Mouse (Mus musculus): ENCODE measurements around the gene Auts2. TPM values are rescaled to one million over a fixed set of nuclear protein-coding genes. Genes with fewer than 3 reads are reported as not detected.

Auts2 gene
- polyA plus RNA-seq, 1 experiment = 10.4 TPM

DNA sequence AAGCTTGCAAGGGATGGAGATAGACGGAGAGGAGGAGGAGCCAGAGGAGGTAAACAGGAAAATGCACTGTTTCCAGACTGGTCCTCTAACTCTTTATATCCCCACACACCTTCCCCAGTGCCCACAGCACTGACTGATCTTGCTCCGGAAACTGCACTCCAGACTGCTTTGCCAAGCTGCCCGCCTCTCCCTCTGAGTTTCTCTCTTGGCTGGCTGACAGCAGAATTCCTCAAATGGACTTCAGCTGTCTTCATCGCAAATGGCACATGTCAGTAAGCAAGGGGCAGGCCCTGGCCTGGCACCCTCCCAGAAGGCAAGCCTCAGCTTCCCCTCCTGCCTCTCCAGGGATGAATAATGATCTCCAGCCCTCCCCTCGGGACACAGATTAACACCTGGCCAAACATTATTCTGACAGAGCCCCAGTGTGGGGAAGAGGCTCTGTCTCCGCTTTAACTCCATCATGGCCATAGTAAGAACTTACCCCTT is 348.1 kb downstream of the Auts2 start:
- Histone ChIP-seq H3K27me3 (ENCODE audit: control insufficient read depth, insufficient read depth, low read length) (no peaks in the 10 kb centered on the region), H3K4me3 (ENCODE audit: low read depth, low read length) (no peak overlapping the region), H3K4me1 (ENCODE audit: control insufficient read depth, insufficient read depth, insufficient read length, low read length) (no peaks in the 10 kb centered on the region), H3K27ac (ENCODE audit: insufficient read depth, low read depth, low read length) (no peak overlapping the region), H3K36me3 (ENCODE audit: control insufficient read depth, insufficient read depth, low read length) (no peaks in the 10 kb centered on the region)
- no peak for TF ChIP-seq POLR2A (IDR thresholded peaks at IDR 0.05; ENCODE audit: low read depth, low read length)
- TF ChIP-seq CTCF (IDR thresholded peaks at IDR 0.05; ENCODE audit: extremely low read depth, insufficient read length, insufficient replicate concordance, low read depth, low read length) = no peak
- 28% methylated on average over 6 of the region's 6 CpGs for WGBS

DNA sequence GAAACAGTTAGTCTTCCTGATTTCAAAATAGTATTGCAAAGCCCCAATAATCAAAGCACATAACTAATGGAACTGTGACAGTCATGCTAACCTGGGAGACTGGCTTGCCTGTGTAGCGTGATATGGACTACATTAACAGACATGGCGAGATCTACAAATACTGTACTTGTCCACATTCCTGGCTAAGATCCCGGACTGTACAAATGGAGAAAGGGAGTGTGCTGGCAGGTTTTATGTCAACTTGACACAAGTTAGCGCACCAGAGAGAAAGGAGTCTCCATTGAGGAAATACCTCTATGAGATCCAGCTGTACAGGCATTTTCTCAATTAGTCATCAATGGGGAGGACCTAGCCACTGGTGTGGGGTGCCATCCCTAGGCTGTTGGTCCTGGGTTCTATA is 353.0 kb downstream of the Auts2 start:
- Histone ChIP-seq H3K36me3 (ENCODE audit: control insufficient read depth, insufficient read depth, low read length) (no peaks in the 10 kb centered on the region), H3K27ac (ENCODE audit: insufficient read depth, low read depth, low read length) (no peak overlapping the region), H3K4me3 (ENCODE audit: low read depth, low read length) (no peak overlapping the region), H3K27me3 (ENCODE audit: control insufficient read depth, insufficient read depth, low read length) (no peaks in the 10 kb centered on the region), H3K4me1 (ENCODE audit: control insufficient read depth, insufficient read depth, insufficient read length, low read length) (no peaks in the 10 kb centered on the region)
- no peak for TF ChIP-seq CTCF (IDR thresholded peaks at IDR 0.05; ENCODE audit: extremely low read depth, insufficient read length, insufficient replicate concordance, low read depth, low read length)
- TF ChIP-seq POLR2A (IDR thresholded peaks at IDR 0.05; ENCODE audit: low read depth, low read length) = no peak
- WGBS = 73% methylated on average over 4 of the region's 4 CpGs

DNA sequence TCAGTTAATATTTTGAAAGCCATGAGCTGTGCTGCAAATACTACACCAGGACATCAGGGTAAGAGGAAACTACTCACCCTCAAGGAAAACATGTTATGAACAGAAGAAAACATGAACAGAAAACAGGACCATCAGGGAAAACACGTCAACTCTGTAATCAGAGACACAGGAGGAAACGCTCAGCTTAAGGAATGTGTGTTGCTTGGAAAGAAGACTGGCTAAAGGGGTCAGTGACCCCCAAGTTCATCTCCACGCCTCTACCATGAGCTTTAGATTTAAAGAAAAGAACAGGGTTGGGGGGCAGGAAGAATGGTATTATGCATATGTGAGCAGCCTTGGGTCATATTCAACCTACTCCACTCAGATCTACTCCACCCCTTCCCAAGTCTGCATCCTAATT is 356.5 kb downstream of the Auts2 start:
- Histone ChIP-seq H3K27me3 (ENCODE audit: control insufficient read depth, insufficient read depth, low read length) (no peaks in the 10 kb centered on the region), H3K27ac (ENCODE audit: insufficient read depth, low read depth, low read length) (no peak overlapping the region), H3K4me3 (ENCODE audit: low read depth, low read length) (no peak overlapping the region), H3K4me1 (ENCODE audit: control insufficient read depth, insufficient read depth, insufficient read length, low read length) (no peaks in the 10 kb centered on the region), H3K36me3 (ENCODE audit: control insufficient read depth, insufficient read depth, low read length) (no peaks in the 10 kb centered on the region)
- TF ChIP-seq CTCF (IDR thresholded peaks at IDR 0.05; ENCODE audit: extremely low read depth, insufficient read length, insufficient replicate concordance, low read depth, low read length) (no peak), POLR2A (IDR thresholded peaks at IDR 0.05; ENCODE audit: low read depth, low read length) (no peak)
- 80% methylated on average over 3 of the region's 3 CpGs for WGBS

DNA sequence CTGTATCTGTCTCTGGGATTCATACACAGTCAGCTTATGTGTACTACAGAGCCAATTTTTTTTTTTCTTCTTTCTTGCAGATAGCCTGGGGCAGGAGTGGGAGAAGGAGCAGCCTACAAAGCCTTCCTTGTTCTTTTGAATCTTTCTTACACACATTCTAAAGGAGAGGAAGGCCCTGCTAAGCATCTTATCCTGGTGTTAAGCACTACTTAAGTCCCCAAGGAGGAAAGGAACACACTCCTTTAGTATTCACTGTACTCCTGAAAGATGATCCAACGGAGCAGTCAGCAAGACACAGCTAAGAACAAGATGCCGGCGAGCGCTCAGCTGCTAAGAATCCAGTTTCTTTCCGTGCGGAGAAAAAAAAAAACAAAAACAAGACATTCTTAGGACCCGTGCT is 356.9 kb downstream of the Auts2 start:
- Histone ChIP-seq H3K27ac (ENCODE audit: insufficient read depth, low read depth, low read length) (no peak overlapping the region), H3K4me1 (ENCODE audit: control insufficient read depth, insufficient read depth, insufficient read length, low read length) (no peaks in the 10 kb centered on the region), H3K4me3 (ENCODE audit: low read depth, low read length) (no peak overlapping the region), H3K27me3 (ENCODE audit: control insufficient read depth, insufficient read depth, low read length) (no peaks in the 10 kb centered on the region), H3K36me3 (ENCODE audit: control insufficient read depth, insufficient read depth, low read length) (no peaks in the 10 kb centered on the region)
- TF ChIP-seq CTCF (IDR thresholded peaks at IDR 0.05; ENCODE audit: extremely low read depth, insufficient read length, insufficient replicate concordance, low read depth, low read length) (no peak), POLR2A (IDR thresholded peaks at IDR 0.05; ENCODE audit: low read depth, low read length) (no peak)
- 81% methylated on average over 7 of the region's 7 CpGs for WGBS

DNA sequence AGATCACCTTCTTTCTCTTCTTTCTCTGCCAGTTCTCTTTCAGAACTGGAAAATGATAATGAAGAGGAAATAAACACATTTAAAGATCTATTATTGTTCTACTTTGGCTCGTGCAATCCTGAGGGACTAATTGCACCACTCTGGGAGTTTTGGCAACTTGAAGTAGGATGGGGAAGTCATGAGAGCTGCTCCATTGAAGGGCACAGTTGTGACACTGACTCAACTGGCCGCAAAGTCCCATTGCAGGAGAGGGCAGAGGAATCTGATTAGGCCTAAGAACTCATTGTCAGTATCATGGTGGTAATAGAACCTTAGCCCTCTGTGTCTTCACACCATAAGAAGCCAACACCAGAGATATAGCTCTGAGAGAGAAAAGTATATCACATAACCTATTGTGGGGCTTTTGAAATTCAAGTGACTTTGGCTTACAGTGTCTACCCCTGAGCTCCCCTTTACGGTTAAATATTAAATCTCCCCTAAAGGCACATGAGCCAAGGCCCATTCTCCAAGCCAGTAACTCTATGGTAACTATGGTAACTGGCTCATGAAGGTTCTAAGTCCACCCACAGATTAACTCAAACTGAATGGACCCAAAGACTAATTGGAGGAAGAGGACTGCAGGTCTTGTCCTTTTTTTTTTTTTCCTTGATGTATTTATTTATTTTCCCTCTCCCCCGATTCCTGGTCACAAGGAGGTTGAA is 358.6 kb downstream of the Auts2 start:
- TF ChIP-seq POLR2A (IDR thresholded peaks at IDR 0.05; ENCODE audit: low read depth, low read length) (no peak), CTCF (IDR thresholded peaks at IDR 0.05; ENCODE audit: extremely low read depth, insufficient read length, insufficient replicate concordance, low read depth, low read length) (no peak)
- no peaks in the 10 kb centered on the region for H3K27me3 ChIP-seq (ENCODE audit: control insufficient read depth, insufficient read depth, low read length)
- no peaks in the 10 kb centered on the region for H3K4me1 ChIP-seq (ENCODE audit: control insufficient read depth, insufficient read depth, insufficient read length, low read length)
- H3K27ac ChIP-seq (ENCODE audit: insufficient read depth, low read depth, low read length) = no peak overlapping the region
- no peak overlapping the region for H3K4me3 ChIP-seq (ENCODE audit: low read depth, low read length)
- 39% methylated on average over 4 of the region's 4 CpGs for WGBS
- no peaks in the 10 kb centered on the region for H3K36me3 ChIP-seq (ENCODE audit: control insufficient read depth, insufficient read depth, low read length)

DNA sequence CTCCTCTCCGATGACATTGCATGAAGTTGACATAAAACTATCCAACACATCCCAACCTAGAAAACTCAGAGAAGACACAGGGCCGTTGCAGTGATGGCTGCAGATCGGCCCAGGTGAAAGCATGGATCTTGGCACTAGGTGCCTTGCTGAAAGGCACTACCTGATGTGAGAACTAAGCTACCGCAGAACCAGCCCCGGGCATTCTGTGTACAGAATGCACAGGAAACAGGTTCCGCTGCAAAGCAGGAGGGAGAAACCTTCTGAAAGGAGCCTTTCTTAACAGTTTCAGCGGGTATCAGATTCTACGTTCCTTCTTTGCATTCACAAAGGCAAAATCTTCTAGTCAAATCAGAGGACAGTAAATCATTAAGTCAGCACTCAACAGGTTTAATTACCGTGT is 361.1 kb downstream of the Auts2 start:
- H3K4me1 ChIP-seq (ENCODE audit: control insufficient read depth, insufficient read depth, insufficient read length, low read length) = no peaks in the 10 kb centered on the region
- 84% methylated on average over 9 of the region's 9 CpGs for WGBS
- TF ChIP-seq CTCF (IDR thresholded peaks at IDR 0.05; ENCODE audit: extremely low read depth, insufficient read length, insufficient replicate concordance, low read depth, low read length) = no peak
- no peak for TF ChIP-seq POLR2A (IDR thresholded peaks at IDR 0.05; ENCODE audit: low read depth, low read length)
- H3K4me3 ChIP-seq (ENCODE audit: low read depth, low read length) = no peak overlapping the region
- no peaks in the 10 kb centered on the region for H3K27me3 ChIP-seq (ENCODE audit: control insufficient read depth, insufficient read depth, low read length)
- no peak overlapping the region for H3K27ac ChIP-seq (ENCODE audit: insufficient read depth, low read depth, low read length)
- no peaks in the 10 kb centered on the region for H3K36me3 ChIP-seq (ENCODE audit: control insufficient read depth, insufficient read depth, low read length)

DNA sequence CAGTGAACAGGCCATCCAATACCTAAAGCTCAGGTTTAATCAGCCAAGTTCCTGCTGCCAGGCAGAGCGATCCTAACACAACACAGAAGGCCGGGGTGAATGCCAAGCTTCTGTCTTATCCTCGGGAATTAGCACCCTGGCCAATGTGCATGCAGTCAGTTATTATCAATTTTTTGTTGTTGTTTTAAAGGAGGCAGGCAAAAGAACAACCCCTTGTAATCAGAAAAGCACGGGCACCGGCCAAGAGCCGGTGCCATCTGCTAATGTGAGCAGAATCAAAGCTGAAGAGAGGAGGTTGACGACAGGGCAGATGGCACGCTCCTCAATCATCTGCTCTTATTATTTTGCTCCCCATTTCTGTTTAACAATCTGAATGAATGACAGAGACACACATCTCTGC is 373.1 kb downstream of the Auts2 start:
- Histone ChIP-seq H3K36me3 (ENCODE audit: control insufficient read depth, insufficient read depth, low read length) (no peaks in the 10 kb centered on the region), H3K27me3 (ENCODE audit: control insufficient read depth, insufficient read depth, low read length) (no peaks in the 10 kb centered on the region), H3K4me3 (ENCODE audit: low read depth, low read length) (no peak overlapping the region), H3K4me1 (ENCODE audit: control insufficient read depth, insufficient read depth, insufficient read length, low read length) (no peaks in the 10 kb centered on the region), H3K27ac (ENCODE audit: insufficient read depth, low read depth, low read length) (no peak overlapping the region)
- 83% methylated on average over 8 of the region's 8 CpGs for WGBS
- no peak for TF ChIP-seq CTCF (IDR thresholded peaks at IDR 0.05; ENCODE audit: extremely low read depth, insufficient read length, insufficient replicate concordance, low read depth, low read length)
- no peak for TF ChIP-seq POLR2A (IDR thresholded peaks at IDR 0.05; ENCODE audit: low read depth, low read length)

Data from small intestine, adult 2 months (tissue).